8 mouse cellular contexts compared by ENCODE assay signal in genomic region chr12:46635125-46635772, GRCm38 (mm10).
DNase-seq lines count a peak whose midpoint lies in the region; ATAC-seq and TF ChIP-seq lines count a peak whose summit lies in the region.

No protein-coding gene starts in this region.

- WGBS in lung, postnatal 0 days: 26% methylated on average over 6 of the region's 6 CpGs
- 17% methylated on average over 6 of the region's 6 CpGs for WGBS in heart, embryonic 16.5 days

- no peak overlapping the region for H3K27ac ChIP-seq in lung, postnatal 0 days (ENCODE audit: low read length)
- no peak overlapping the region for H3K27ac ChIP-seq in heart, embryonic 16.5 days (ENCODE audit: low read length)

- no peak overlapping the region for H3K4me3 ChIP-seq in lung, postnatal 0 days (ENCODE audit: low read depth, low read length)
- H3K4me3 ChIP-seq in heart, embryonic 16.5 days (ENCODE audit: low read length): no peak overlapping the region

- TF ChIP-seq CTCF in lung, postnatal 0 days (IDR thresholded peaks at IDR 0.05): peak; percentile 25; the same call in 1 of the 2 replicates

- H3K9me3 ChIP-seq in lung, postnatal 0 days (ENCODE audit: low read length): no peaks in the 10 kb centered on the region
- no peaks in the 10 kb centered on the region for H3K9me3 ChIP-seq in heart, embryonic 16.5 days (replicated peaks; ENCODE audit: control insufficient read depth, low read length)

- no peak for TF ChIP-seq EP300 in lung, postnatal 0 days (IDR thresholded peaks at IDR 0.05)

- H3K4me2 ChIP-seq in lung, postnatal 0 days (replicated peaks; ENCODE audit: low read depth, low read length): no peak overlapping the region
- H3K4me2 ChIP-seq in heart, embryonic 16.5 days (ENCODE audit: low read depth, low read length): no peak overlapping the region

- no peak for ATAC-seq in lung, postnatal 0 days
- peak; percentile 23; the same call in 1 of the 2 replicates for ATAC-seq in heart, embryonic 16.5 days (replicated peaks; ENCODE audit: extremely low read depth, insufficient read depth, low FRiP score)
- ATAC-seq in megakaryocyte, adult 5-6 weeks (ENCODE audit: poor library complexity, severe bottlenecking): no peak

- no peaks in the 10 kb centered on the region for H3K36me3 ChIP-seq in lung, postnatal 0 days (ENCODE audit: insufficient read depth, low read length)
- no peaks in the 10 kb centered on the region for H3K36me3 ChIP-seq in heart, embryonic 16.5 days (ENCODE audit: control insufficient read depth, insufficient read depth)

- H3K4me1 ChIP-seq in lung, postnatal 0 days (ENCODE audit: insufficient read depth, low read depth, low read length): no peaks in the 10 kb centered on the region
- peaks cover 3% of the 10 kb centered on the region; the same call in 1 of the 2 replicates for H3K4me1 ChIP-seq in heart, embryonic 16.5 days (ENCODE audit: control insufficient read depth, insufficient read depth, low read length)

- H3K9ac ChIP-seq in lung, postnatal 0 days (replicated peaks; ENCODE audit: low read depth): no peak overlapping the region
- H3K9ac ChIP-seq in heart, embryonic 16.5 days (ENCODE audit: low read length): no peak overlapping the region

- H3K27me3 ChIP-seq in lung, postnatal 0 days (replicated peaks; ENCODE audit: insufficient read depth, low read length): no peaks in the 10 kb centered on the region
- no peaks in the 10 kb centered on the region for H3K27me3 ChIP-seq in heart, embryonic 16.5 days (ENCODE audit: control insufficient read depth, insufficient read depth, low read length)

- no peak for DNase-seq in lung, postnatal 0 days (ENCODE audit: low spot score)
- DNase-seq in lung, adult 18-20 months: no peak
- DNase-seq in cerebellum, adult 9-11 months: peak; percentile 50
- peak; percentile 18 to 32 for DNase-seq in layer of hippocampus, postnatal 10 days (ENCODE audit: low spot score in 2 of 2)
- peak; percentile 11 for DNase-seq in right cerebral cortex, postnatal 14 days
- no peak for DNase-seq in thymus, postnatal 0 days (ENCODE audit: low spot score)

Comparison
In these comparisons a context has a peak if more than half of its experiments do, and no peak if none do; other contexts are left out.
1. DNase-seq: peak in cerebellum, adult 9-11 months (single experiment), layer of hippocampus, postnatal 10 days (2 of 2) and right cerebral cortex, postnatal 14 days (single experiment); none in lung, postnatal 0 days (single experiment), lung, adult 18-20 months (0 of 2) and thymus, postnatal 0 days (single experiment).